Mouse (Mus musculus) stomach, embryonic 14.5 days (tissue): ENCODE measurements around the gene Nsd2. TPM values are rescaled to one million over a fixed set of nuclear protein-coding genes. Genes with fewer than 3 reads are reported as not detected.

Experiments
- ATAC-seq: fragments of 200-750 bp; cut with Nextera tagmentation; 2 replicates; pipeline ENCODE4 v1.8.0; 2017; ENCODE audit warnings: low read depth, moderate TSS enrichment; ENCODE audit not compliant: insufficient number of reproducible peaks, insufficient read depth, low FRiP score
- H3K27ac ChIP-seq: fragments of 300-500 bp; sonication (generic); 2 replicates; pipeline ENCODE4 v1.5.1; 2014; ENCODE audit warnings: mild to moderate bottlenecking, low read length, moderate library complexity, mixed read lengths
- H3K27me3 ChIP-seq: fragments of 300-500 bp; sonication (generic); 2 replicates; pipeline ENCODE4 v1.6.1; 2014; ENCODE audit warnings: low read length, control low read depth, mixed read lengths; ENCODE audit not compliant: control insufficient read depth, insufficient read depth
- H3K36me3 ChIP-seq: fragments of 300-500 bp; sonication (generic); 2 replicates; pipeline ENCODE4 v1.6.1; 2014; ENCODE audit warnings: mild to moderate bottlenecking, control low read depth, low read length, moderate library complexity, mixed read lengths; ENCODE audit not compliant: control insufficient read depth, insufficient read depth
- H3K4me1 ChIP-seq: fragments of 300-500 bp; sonication (generic); 2 replicates; pipeline ENCODE4 v1.6.1; 2014; ENCODE audit warnings: low read length, control low read depth, mixed read lengths; ENCODE audit not compliant: control insufficient read depth, insufficient read depth
- H3K4me2 ChIP-seq: fragments of 300-500 bp; sonication (generic); replicated peaks from 2 replicates; pipeline ENCODE4 v1.6.1; 2014; ENCODE audit warnings: low read depth, low read length, control low read depth
- H3K4me3 ChIP-seq: fragments of 300-500 bp; sonication (generic); 2 replicates; pipeline ENCODE4 v1.5.1; 2014; ENCODE audit warnings: low read depth, low read length, control low read depth
- H3K9ac ChIP-seq: fragments of 300-500 bp; sonication (generic); replicated peaks from 2 replicates; pipeline ENCODE4 v1.6.1; 2014; ENCODE audit warnings: low read depth, mild to moderate bottlenecking, control low read depth, low read length, moderate library complexity, mixed read lengths
- H3K9me3 ChIP-seq: fragments of 300-500 bp; sonication (generic); 2 replicates; pipeline ENCODE4 v1.6.1; 2016; ENCODE audit warnings: low read depth, low read length, control low read depth; ENCODE audit not compliant: control insufficient read depth
- WGBS: fragments of 180-500 bp; shearing (Covaris S2); extraction: QIAGEN DNeasy Blood & Tissue Kit; methylation state at CpG from one replicate; pipeline ENCODE4 v1.1.7; 2014; 5-methylcytosine and 5-hydroxymethylcytosine counted together
- polyA plus RNA-seq: library from polyadenylated mRNA; unstranded; fragments of >200 nt; fragmentation: Nextera tagmentation; extraction: Ambion mirVana; gene quantifications from 2 replicates; pipeline ENCODE4 v1.2.1, GENCODE M21; 2014

The Nsd2 gene
- polyA plus RNA-seq, 1 experiment from 2014 or later: 53.5 TPM

DNA sequence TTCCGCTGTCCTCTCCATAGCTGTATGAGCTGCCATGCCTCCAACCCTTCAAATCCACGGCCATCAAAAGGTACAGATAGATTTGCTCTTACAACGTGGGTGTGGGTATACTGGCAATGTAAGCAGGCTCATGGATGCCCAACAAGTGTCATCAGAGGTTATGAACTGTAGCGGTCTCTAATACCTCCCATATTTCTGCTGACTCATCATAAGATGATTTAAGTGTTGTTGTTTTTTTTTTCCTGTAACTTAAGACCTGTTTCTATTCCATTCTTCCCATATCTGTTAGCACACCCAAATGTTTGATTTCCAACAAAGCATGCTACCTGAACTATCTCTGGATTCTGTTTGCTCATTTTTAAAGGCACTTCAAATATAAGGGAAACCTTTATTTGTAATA is 60.6 kb downstream of the Nsd2 start:
- Histone ChIP-seq H3K4me1 (no peaks in the 10 kb centered on the region), H3K36me3 (peaks cover 73% of the 10 kb centered on the region), H3K4me2 (no peak overlapping the region), H3K9ac (no peak overlapping the region), H3K27me3 (no peaks in the 10 kb centered on the region), H3K27ac (no peak overlapping the region), H3K4me3 (no peak overlapping the region), H3K9me3 (no peaks in the 10 kb centered on the region)
- no peak for ATAC-seq
- WGBS: 94% methylated on average over 4 of the region's 4 CpGs

DNA sequence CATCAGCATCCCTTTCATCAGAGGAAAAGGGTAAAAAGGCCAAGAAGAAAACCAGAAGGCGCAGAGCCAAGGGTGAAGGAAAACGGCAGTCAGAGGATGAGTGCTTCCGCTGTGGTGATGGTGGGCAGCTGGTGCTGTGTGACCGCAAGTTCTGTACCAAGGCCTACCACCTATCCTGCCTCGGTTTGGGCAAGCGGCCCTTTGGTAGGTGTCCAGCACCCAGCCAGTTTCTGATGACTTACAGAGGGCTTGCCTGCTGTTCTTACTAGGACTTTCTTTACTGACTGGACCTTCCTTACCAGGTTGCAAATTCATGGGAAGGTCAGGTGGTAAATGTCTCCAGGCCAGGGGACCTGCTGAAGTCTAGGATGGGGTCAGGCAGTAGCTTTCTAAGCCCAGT is 72.9 kb downstream of the Nsd2 start:
- no peaks in the 10 kb centered on the region for H3K4me1 ChIP-seq
- H3K27ac ChIP-seq: no peak overlapping the region
- WGBS: 92% methylated on average over 6 of the region's 6 CpGs
- no peak overlapping the region for H3K4me3 ChIP-seq
- no peaks in the 10 kb centered on the region for H3K9me3 ChIP-seq
- no peak for ATAC-seq
- H3K27me3 ChIP-seq: no peaks in the 10 kb centered on the region
- peaks cover 77% of the 10 kb centered on the region for H3K36me3 ChIP-seq
- no peak overlapping the region for H3K4me2 ChIP-seq
- H3K9ac ChIP-seq: no peak overlapping the region

DNA sequence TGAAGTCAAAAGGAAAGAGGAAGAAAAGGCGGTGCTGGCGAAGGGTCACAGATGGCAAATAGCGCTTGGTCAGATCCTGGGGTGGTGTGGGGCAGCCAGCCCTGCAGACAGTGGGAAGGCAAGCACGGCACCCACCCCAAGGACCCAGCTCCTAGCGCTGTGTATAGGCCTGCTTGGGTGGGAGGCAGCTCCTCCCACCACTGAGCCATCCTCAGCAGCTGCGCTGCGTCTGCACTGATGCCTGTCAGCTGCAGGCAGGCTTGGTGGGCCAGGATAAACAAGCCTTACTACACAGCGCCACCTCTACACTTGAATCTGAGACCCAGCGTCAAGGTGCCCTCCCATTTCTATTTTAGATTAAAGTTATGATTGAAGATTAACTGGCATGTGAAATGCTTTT is 74.6 kb downstream of the Nsd2 start:
- no peak overlapping the region for H3K27ac ChIP-seq
- ATAC-seq: no peak
- H3K36me3 ChIP-seq: peaks cover 87% of the 10 kb centered on the region
- no peak overlapping the region for H3K4me2 ChIP-seq
- whole genome bisulfite sequencing: 66% methylated on average over 9 of the region's 9 CpGs
- H3K4me1 ChIP-seq: no peaks in the 10 kb centered on the region
- no peak overlapping the region for H3K4me3 ChIP-seq
- H3K27me3 ChIP-seq: no peaks in the 10 kb centered on the region
- no peaks in the 10 kb centered on the region for H3K9me3 ChIP-seq
- H3K9ac ChIP-seq: no peak overlapping the region

DNA sequence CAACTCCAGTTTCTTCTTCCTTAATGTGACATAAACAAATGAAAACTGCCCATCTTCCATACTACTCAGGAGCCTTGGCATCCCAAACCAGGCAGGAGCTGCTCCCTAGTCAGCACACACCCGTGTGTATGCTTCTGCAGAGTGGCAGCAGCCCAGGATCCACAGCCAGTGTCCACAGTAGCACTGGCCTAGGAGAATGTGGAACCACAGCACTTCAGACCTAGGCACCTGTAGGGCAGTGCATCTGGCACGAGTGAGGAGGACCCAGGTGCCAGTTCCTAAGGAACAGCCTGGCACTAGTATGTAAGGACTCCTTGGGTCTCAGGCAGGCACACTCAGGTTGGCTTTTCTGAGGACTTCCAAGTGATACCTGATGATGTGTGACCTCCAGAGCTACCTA is 76.6 kb downstream of the Nsd2 start:
- no peaks in the 10 kb centered on the region for H3K4me1 ChIP-seq
- H3K27ac ChIP-seq: no peak overlapping the region
- no peaks in the 10 kb centered on the region for H3K27me3 ChIP-seq
- peaks cover 90% of the 10 kb centered on the region for H3K36me3 ChIP-seq
- H3K9ac ChIP-seq: no peak overlapping the region
- H3K4me3 ChIP-seq: no peak overlapping the region
- no peak overlapping the region for H3K4me2 ChIP-seq
- ATAC-seq: no peak
- WGBS: 77% methylated on average over 2 of the region's 2 CpGs
- no peaks in the 10 kb centered on the region for H3K9me3 ChIP-seq

DNA sequence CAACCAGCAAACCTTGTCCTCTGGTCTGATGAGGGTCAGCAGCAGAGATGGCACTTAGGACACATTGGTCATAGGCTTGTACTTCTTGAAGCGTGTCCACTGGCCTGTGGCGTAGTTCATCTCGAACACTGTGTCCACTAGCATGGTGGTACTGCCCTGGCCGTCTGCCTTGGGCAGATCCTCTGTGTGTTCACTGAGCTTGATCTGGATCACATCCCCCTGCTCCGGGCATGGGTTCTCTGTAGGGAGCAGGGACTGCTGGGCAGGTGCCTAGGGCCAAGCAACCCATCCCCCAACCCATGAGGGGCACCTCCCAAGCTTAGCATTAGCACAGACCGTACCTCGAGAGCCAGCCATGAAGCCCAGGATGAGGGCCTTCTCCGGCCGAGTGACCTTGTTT is 78.1 kb downstream of the Nsd2 start:
- Histone ChIP-seq H3K36me3 (peaks cover 87% of the 10 kb centered on the region), H3K9ac (no peak overlapping the region), H3K9me3 (no peaks in the 10 kb centered on the region), H3K4me1 (no peaks in the 10 kb centered on the region), H3K27ac (no peak overlapping the region), H3K27me3 (no peaks in the 10 kb centered on the region), H3K4me2 (no peak overlapping the region), H3K4me3 (no peak overlapping the region)
- 88% methylated on average over 9 of the region's 9 CpGs for WGBS
- no peak for ATAC-seq

DNA sequence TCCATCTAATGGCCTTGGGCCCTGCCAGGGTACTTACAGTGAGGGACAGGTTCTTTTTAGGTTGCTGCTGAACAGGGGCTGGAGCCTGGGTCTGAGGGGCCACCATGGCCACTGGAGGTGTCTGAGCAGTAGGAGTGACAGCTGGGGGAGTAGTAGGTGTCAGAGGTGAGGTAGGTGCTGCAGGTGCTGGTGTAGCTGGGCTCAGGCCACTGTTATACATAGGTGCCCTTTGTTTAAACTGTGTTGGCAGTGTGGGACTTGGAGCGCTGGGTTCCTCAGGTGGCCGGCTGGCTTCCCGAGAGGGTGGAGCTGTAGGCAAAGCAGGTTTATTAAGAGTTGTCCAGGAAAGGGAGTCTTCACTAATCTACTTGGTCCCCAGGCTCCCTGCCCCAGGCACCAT is 78.7 kb downstream of the Nsd2 start:
- no peaks in the 10 kb centered on the region for H3K4me1 ChIP-seq
- no peak for ATAC-seq
- no peaks in the 10 kb centered on the region for H3K9me3 ChIP-seq
- H3K27me3 ChIP-seq: no peaks in the 10 kb centered on the region
- H3K9ac ChIP-seq: no peak overlapping the region
- WGBS: 91% methylated on average over 3 of the region's 3 CpGs
- no peak overlapping the region for H3K4me3 ChIP-seq
- H3K36me3 ChIP-seq: peaks cover 82% of the 10 kb centered on the region
- H3K27ac ChIP-seq: no peak overlapping the region
- no peak overlapping the region for H3K4me2 ChIP-seq

DNA sequence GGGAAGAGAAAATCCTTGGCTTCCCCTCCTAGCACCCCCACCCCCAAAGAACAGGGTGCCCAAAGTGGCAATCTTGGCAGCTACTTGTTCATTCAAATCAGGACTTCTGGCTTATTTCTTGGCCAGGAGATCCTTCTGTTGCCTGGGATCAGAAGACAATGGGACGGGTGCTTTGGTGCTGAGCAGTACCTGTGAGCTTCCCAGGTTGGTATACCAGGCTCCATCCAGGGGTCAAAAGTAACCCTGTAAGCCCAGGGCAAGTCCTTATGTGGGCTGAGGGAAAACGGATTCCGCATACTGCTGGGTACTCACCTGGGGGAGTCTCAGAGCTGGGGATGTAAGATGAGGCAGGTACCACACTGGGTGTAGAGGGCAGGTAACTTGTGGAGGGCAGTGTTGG is 79.6 kb downstream of the Nsd2 start:
- 88% methylated on average over 3 of the region's 3 CpGs for WGBS
- Histone ChIP-seq H3K27ac (no peak overlapping the region), H3K36me3 (peaks cover 74% of the 10 kb centered on the region), H3K4me1 (no peaks in the 10 kb centered on the region), H3K4me3 (no peak overlapping the region), H3K4me2 (no peak overlapping the region), H3K9me3 (no peaks in the 10 kb centered on the region), H3K9ac (no peak overlapping the region), H3K27me3 (no peaks in the 10 kb centered on the region)
- no peak for ATAC-seq

DNA sequence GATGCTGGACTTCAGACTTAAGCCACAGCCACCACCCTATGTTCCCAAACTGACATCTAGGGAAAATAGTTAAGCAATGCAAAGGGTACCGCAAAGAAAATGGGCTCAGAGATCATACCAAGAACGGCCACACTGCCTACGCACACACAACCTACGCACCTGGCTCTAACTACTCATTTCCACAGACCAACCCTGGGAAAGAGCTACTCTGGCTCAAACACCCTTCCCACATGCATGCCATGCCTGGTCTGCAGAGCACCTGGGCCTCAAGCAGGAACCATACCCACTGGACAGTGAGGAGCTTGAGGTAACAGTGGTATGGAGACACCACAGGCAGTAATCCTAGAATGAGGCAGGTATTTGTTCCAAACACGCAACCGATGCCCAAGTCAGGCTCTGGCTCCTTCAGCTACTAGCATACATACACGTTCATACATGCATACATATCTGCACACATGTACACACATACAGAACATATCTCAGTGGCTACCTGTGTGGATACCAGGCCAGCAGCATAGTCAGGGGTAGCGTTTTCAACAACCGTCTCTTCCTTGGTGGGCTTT is 80.3 kb downstream of the Nsd2 start:
- no peak for ATAC-seq
- H3K27ac ChIP-seq: no peak overlapping the region
- H3K9ac ChIP-seq: no peak overlapping the region
- peaks cover 67% of the 10 kb centered on the region for H3K36me3 ChIP-seq
- H3K4me2 ChIP-seq: no peak overlapping the region
- no peaks in the 10 kb centered on the region for H3K27me3 ChIP-seq
- no peak overlapping the region for H3K4me3 ChIP-seq
- 94% methylated on average over 9 of the region's 9 CpGs for WGBS
- H3K9me3 ChIP-seq: no peaks in the 10 kb centered on the region
- H3K4me1 ChIP-seq: no peaks in the 10 kb centered on the region

DNA sequence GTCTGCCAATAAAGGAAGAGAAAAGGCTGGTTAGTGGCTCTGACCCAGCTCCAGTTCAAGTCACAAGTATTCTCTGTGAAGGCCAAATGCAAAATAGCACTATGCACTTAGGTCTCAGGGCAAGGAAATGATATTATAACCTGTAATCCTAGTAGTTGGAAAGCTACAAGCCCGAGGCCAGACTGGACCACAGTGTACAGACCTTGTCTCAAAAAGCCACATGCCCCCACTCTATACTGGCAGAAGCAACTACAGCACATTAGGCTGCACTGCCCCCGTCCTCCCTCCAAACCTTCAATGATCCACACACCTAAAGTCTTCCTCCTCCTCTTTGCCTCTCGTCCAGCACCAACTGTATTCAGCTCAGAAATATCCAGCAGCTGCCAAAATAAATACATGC is 80.8 kb downstream of the Nsd2 start:
- Histone ChIP-seq H3K9ac (no peak overlapping the region), H3K27me3 (no peaks in the 10 kb centered on the region), H3K4me1 (no peaks in the 10 kb centered on the region), H3K4me3 (no peak overlapping the region), H3K4me2 (no peak overlapping the region), H3K9me3 (no peaks in the 10 kb centered on the region), H3K36me3 (peaks cover 62% of the 10 kb centered on the region), H3K27ac (no peak overlapping the region)
- no peak for ATAC-seq
- 80% methylated on average over 3 of the region's 3 CpGs for WGBS
